Mouse (Mus musculus) MEL (cell line): ENCODE measurements around the gene Lcmt1.

Source experiments
- EP300 ChIP-seq, 2 experiments: IDR thresholded peaks; 2 replicates each; pipeline ENCODE4 v1.6.1; 2011; ENCODE audit warnings: improper control_type of control experiment in 2 of 2, low read length in 2 of 2, low read depth in 1 of 2, mild to moderate bottlenecking in 1 of 2
- KAT2A ChIP-seq: conservative IDR thresholded peaks from 2 replicates; pipeline ENCODE4 v1.6.1; 2012; ENCODE audit warnings: low read depth, low read length, improper control_type of control experiment, inconsistent platforms
- RCOR1 ChIP-seq: IDR thresholded peaks from 2 replicates; pipeline ENCODE4 v1.6.1; 2012; ENCODE audit warnings: low read depth, mild to moderate bottlenecking, inconsistent platforms, low read length, improper control_type of control experiment
- TCF12 ChIP-seq: IDR thresholded peaks from 2 replicates; pipeline ENCODE4 v1.6.1; 2014; ENCODE audit warnings: low read depth, mild to moderate bottlenecking, inconsistent platforms, low read length, improper control_type of control experiment, moderate library complexity
- USF1 ChIP-seq: IDR thresholded peaks from 2 replicates; pipeline ENCODE4 v1.6.1; 2014; ENCODE audit warnings: low read depth, mild to moderate bottlenecking, inconsistent platforms, low read length, improper control_type of control experiment, moderate library complexity
- USF2 ChIP-seq, 2 experiments: IDR thresholded peaks; 2 replicates each; pipeline ENCODE4 v1.6.1; 2011 to 2012; ENCODE audit warnings: improper control_type of control experiment in 2 of 2, low read length in 2 of 2, borderline replicate concordance in 1 of 2, inconsistent platforms in 1 of 2, low read depth in 1 of 2, mild to moderate bottlenecking in 1 of 2; ENCODE audit not compliant: insufficient read depth in 1 of 2
- ZC3H11A ChIP-seq: IDR thresholded peaks from 2 replicates; pipeline ENCODE4 v1.6.1; 2012; ENCODE audit warnings: low read depth, mild to moderate bottlenecking, inconsistent platforms, low read length, improper control_type of control experiment

- TF ChIP-seq EP300 (IDR thresholded peaks at IDR 0.05; ENCODE audit: low read depth in 1 of 2, low read length in 2 of 2): no peak
- no peak for TF ChIP-seq TCF12
- TF ChIP-seq USF2 (IDR thresholded peaks at IDR 0.05; ENCODE audit: borderline replicate concordance in 1 of 2, insufficient read depth in 1 of 2, low read depth in 1 of 2, low read length in 2 of 2): no peak
- no peak for TF ChIP-seq RCOR1
- TF ChIP-seq ZC3H11A: no peak
- no peak for TF ChIP-seq KAT2A
- no peak for TF ChIP-seq USF1
These were observed 2.1 kb upstream of the Lcmt1 start for GRCm38 (mm10) chr7:123367218-123368150.
